Mouse (Mus musculus) brown adipose tissue, adult 24 weeks (tissue): ENCODE measurements around the gene Sdk1. TPM values are rescaled to one million over a fixed set of nuclear protein-coding genes. Genes with fewer than 3 reads are reported as not detected.

Source experiments
- H3K27ac ChIP-seq: fragments of 200-500 bp; replicated peaks from 2 replicates; pipeline ENCODE4 v1.5.1; 2012; ENCODE audit warnings: low read depth, mild to moderate bottlenecking, low read length
- H3K4me1 ChIP-seq: fragments of 200-500 bp; 2 replicates; pipeline ENCODE4 v1.6.1; 2012; ENCODE audit warnings: low read length, mixed read lengths; ENCODE audit not compliant: control insufficient read depth, insufficient read depth, insufficient read length
- H3K4me3 ChIP-seq: fragments of 200-500 bp; 2 replicates; pipeline ENCODE4 v1.5.1; 2012; ENCODE audit warnings: low read depth, mild to moderate bottlenecking, low read length, moderate library complexity; ENCODE audit not compliant: insufficient read depth
- polyA plus RNA-seq: library from polyadenylated mRNA; stranded (reverse); fragments of >200 nt; gene quantifications from 2 replicates; pipeline ENCODE4 v1.2.4, GENCODE M21; 2012; ENCODE audit not compliant: missing spikeins, insufficient read depth, insufficient read length

Gene Sdk1
- polyA plus RNA-seq, 1 experiment: 0.24 TPM

DNA sequence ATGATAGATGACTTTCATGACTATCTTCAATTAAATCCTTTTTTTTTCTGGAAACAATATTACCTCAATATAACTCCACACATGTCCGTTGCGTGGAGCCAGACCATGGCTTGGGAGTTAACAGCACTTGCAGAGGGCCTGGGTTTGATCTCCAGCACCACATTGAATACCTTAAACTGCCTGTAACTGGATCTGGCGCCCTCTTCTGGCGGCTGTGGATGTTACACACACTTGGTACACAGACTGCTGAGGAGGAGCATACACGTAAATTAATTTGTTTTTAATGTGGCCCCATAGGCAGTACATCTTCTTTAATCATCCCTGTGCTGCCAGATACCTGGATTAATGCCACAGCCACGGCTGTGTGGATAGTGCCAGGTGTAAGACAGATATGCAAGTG, 870.7 kb downstream of the Sdk1 start:
- Histone ChIP-seq H3K4me1 (no peaks in the 10 kb centered on the region), H3K27ac (no peak overlapping the region), H3K4me3 (no peak overlapping the region)

GRCm38 (mm10) chr5:142113210-142114175, 872.2 kb downstream of the Sdk1 start:
- H3K4me1 ChIP-seq: no peaks in the 10 kb centered on the region
- H3K27ac ChIP-seq: no peak overlapping the region
- H3K4me3 ChIP-seq: no peak overlapping the region

- no peaks in the 10 kb centered on the region for H3K4me1 ChIP-seq
- no peak overlapping the region for H3K4me3 ChIP-seq
- H3K27ac ChIP-seq: no peak overlapping the region
Observed at GRCm38 (mm10) chr5:142127779-142128178, 886.5 kb downstream of the Sdk1 start.

GRCm38 (mm10) chr5:142128181-142128611, 886.9 kb downstream of the Sdk1 start:
- Histone ChIP-seq H3K4me1 (no peaks in the 10 kb centered on the region), H3K27ac (no peak overlapping the region), H3K4me3 (no peak overlapping the region)

DNA sequence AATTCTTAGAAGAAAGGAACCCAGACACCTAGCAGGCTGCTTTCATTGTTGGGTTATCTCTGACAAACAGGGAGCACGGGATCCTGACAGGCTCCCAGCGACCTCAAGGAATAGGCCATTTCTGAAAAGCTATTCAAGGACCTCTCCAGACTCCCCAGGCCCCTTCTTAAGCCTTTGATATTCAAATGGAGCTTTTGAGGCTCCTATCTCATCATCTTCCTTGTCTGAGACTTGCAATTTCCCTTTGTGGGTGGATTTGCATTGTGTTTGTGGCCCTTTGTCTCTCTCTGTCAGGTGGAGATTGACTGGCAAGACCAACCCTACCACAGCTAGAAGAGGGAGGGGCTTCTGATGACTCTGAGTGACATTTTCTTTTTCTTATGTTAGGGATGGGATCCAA, 888.7 kb downstream of the Sdk1 start:
- no peak overlapping the region for H3K27ac ChIP-seq
- no peak overlapping the region for H3K4me3 ChIP-seq
- H3K4me1 ChIP-seq: no peaks in the 10 kb centered on the region

DNA sequence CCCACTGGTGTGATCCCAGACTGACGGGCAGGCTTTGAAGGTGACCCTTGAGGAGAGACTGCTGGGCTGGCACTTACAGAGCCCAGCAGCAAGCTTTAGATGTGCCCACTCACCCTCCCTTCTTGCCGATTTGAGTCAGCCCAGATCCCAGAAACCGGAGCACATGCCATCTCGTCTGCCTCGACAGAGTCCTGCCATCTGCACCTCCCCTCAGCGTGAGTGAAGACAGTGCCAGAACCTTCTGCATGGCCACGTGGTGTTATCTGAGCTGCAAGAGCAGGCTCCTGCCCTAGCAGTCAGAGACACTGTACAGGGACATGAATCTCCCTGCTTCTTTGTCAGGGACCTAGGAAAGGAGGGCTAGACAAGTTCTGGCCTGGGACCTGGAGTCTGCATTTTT, 898.7 kb downstream of the Sdk1 start:
- no peak overlapping the region for H3K27ac ChIP-seq
- no peak overlapping the region for H3K4me3 ChIP-seq
- no peaks in the 10 kb centered on the region for H3K4me1 ChIP-seq

GRCm38 (mm10) chr5:142149594-142149993, 908.3 kb downstream of the Sdk1 start:
- no peak overlapping the region for H3K27ac ChIP-seq
- H3K4me1 ChIP-seq: no peaks in the 10 kb centered on the region
- H3K4me3 ChIP-seq: no peak overlapping the region

DNA sequence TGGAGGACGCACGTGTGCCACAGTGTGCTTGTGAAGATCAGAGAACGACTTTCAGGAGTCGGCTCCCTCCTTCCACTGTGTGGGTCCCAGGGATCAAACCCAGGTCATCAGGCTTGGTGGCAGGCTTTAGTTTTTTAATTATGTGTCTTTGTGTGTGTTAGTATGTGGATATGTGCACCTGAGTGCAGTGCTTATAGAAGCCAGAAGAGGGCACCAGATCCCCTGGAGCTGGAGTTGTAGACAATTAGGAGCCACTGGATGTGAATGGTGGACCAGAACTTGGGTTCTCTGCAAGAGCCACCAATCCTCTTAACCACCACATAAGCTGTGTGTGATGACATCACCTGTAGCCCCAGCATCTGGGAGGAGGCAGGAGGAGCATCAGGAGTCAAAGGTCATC, 909.5 kb downstream of the Sdk1 start:
- H3K4me1 ChIP-seq: no peaks in the 10 kb centered on the region
- no peak overlapping the region for H3K27ac ChIP-seq
- H3K4me3 ChIP-seq: no peak overlapping the region

DNA sequence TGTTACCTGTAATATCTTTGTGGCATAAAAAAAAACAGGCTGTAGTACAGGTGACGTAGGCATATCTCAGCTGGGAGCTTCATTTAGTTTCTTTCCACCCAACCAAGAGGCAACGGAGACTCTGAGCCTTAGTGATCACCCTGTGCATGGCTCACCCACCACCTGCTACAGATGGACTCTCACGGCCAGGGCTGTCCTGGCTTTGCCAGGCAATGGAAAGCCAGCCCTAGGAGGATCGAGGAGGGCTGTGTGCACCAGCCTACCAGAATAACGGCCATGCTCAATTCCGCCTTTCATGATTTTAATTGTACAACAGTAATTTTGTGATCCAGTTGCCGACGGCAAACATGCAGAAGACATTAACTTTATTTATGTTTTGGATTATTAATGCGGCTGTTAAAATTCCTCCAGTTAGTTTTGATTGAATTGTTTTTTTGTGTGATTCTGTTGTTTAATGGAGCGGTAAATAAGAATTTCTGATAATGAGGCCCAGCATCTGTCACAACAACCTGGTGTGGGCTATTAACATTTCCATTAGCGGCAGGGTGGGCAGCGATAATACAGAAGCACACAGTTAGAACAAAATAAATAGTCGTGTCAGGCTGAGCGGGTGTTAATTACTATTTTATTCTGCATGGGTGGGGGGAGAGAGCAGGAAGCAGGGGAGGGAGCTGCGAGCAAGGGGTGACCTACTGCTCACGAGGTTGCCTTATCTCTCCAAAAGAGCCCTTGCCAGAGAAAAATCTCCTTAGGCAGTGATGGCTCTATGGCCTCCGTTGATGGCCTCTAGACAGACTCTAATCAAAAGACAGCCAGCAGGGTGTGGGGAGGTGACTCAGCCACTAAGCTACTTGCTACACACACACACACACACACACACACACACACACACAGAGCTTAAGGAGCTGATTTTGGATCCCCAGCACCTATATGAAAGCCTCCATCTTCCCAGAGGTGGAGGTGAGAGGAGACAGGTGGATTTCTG, 915.9 kb downstream of the Sdk1 start:
- no peaks in the 10 kb centered on the region for H3K4me1 ChIP-seq
- no peak overlapping the region for H3K4me3 ChIP-seq
- H3K27ac ChIP-seq: no peak overlapping the region

DNA sequence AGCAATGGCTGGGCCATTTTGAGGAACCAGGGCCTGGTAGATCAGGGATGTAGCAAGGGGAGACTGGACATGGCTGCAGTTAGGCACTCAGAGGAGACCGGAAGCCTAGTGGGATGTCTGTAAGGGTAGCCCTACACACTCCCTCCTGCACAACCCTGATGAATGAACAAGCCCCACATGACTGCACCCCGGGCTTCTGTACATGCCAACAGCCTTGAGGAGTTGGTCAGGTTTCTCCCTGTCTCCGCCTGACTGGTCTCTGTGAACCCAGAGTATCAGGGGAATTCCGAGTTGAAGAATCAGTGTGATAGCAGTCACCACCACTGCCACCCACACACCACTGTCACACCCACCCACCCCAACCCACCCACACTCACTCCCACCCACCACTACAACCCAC, 922.2 kb downstream of the Sdk1 start:
- Histone ChIP-seq H3K4me3 (no peak overlapping the region), H3K27ac (no peak overlapping the region), H3K4me1 (no peaks in the 10 kb centered on the region)

GRCm38 (mm10) chr5:142173636-142174035, 932.3 kb downstream of the Sdk1 start:
- H3K4me3 ChIP-seq: no peak overlapping the region
- no peaks in the 10 kb centered on the region for H3K4me1 ChIP-seq
- H3K27ac ChIP-seq: no peak overlapping the region

DNA sequence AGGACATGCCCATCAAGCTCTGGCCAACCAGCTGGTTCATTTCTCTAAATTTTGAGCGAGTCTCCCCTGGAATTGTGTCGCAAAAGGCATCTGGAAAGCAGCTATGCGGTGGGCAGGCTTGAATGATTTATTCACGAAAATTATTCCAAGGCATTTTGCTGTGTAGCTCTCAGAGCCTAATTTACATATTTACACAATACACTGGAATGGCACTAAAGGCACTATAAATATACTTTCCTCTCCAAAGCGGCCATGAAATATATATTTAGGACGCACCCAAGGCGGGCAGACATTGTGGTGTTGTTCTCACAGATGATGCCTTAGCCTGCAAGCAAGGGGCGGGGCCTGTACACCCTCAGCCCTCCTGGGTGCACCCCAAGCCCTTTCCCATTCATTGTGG, 936.9 kb downstream of the Sdk1 start:
- Histone ChIP-seq H3K27ac (no peak overlapping the region), H3K4me3 (no peak overlapping the region), H3K4me1 (no peaks in the 10 kb centered on the region)

DNA sequence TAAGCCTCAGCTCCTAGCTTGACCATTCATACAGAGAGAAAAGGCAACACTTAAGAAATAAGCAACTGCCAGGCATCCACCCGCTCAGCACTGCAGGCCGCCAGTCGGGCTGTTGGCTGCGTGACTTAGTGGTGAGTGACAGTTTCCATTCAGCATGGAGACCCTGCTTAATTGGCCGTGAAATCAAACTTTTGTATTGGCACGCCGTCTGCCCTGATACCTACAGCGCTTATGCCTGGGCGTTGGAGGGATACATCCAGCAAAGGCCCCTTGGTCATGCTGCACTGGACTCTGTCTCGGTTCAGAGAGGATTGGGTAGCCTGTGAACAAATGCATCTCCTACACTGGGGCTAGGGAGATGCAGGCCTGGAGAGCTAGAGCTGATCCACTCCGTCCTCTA, 938.0 kb downstream of the Sdk1 start:
- Histone ChIP-seq H3K27ac (no peak overlapping the region), H3K4me3 (no peak overlapping the region), H3K4me1 (no peaks in the 10 kb centered on the region)

- H3K4me3 ChIP-seq: no peak overlapping the region
- H3K4me1 ChIP-seq: no peaks in the 10 kb centered on the region
- H3K27ac ChIP-seq: no peak overlapping the region
Observed at GRCm38 (mm10) chr5:142181862-142182261, 940.6 kb downstream of the Sdk1 start.

- Histone ChIP-seq H3K4me3 (no peak overlapping the region), H3K27ac (no peak overlapping the region), H3K4me1 (no peaks in the 10 kb centered on the region)
Observed at GRCm38 (mm10) chr5:142188765-142189164, 947.5 kb downstream of the Sdk1 start.
